In the genomic region with DNA sequence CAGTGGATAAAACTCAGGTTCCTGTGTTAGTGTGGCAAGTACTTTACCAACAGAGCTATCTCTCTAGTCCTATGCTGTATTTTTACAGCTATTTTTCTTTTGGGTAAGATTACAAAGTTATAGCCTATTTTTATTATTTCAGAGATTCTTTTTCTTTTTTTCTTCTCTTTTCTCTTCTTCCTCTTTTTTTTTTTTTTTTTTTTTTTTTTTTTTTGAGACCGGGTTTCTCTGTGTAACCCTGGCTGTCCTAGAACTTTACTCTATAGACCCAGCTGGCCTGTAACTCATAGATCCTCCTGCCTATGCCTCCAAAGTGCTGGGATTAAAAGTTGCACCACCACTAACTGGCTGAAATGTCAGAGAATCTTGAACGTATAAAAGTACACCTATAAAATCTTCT, we compare ENCODE assay signal across 29 mouse cellular contexts.
"Had no signal": no experiment of that assay in that cellular context is flagged by ENCODE, and none has a peak within 500 bp of the region (broad histone marks: within the 10 kb centered on the region; RNA-seq: fewer than 3 reads in every experiment).

No protein-coding gene starts in this region.

- H3K4me1 ChIP-seq: limb, embryonic 10.5 days; limb, embryonic 12.5 days; limb, embryonic 15.5 days; liver, embryonic 15.5 days; lung, embryonic 15.5 days; midbrain, embryonic 10.5 days; midbrain, embryonic 12.5 days had no signal

- H3K4me3 ChIP-seq: limb, embryonic 10.5 days; limb, embryonic 12.5 days; limb, embryonic 13.5 days; limb, embryonic 15.5 days; liver, embryonic 12.5 days; liver, embryonic 13.5 days; liver, embryonic 15.5 days; lung, embryonic 15.5 days; megakaryocyte, embryonic 14.5 days; midbrain, embryonic 10.5 days; midbrain, embryonic 12.5 days; midbrain, embryonic 13.5 days; midbrain, embryonic 15.5 days; myocyte had no signal

- DNase-seq: left cerebral cortex, postnatal 4 days; liver; liver, embryonic 13.5 days; liver, postnatal 0 days; lung, adult 18-20 months; lung, adult 2 months; lung, embryonic 14.5 days; lung, postnatal 10 days; lung, postnatal 14 days; lung, postnatal 36 days; lung, postnatal 4 days; midbrain, embryonic 14.5 days had no signal

- H3K27ac ChIP-seq: limb, embryonic 10.5 days; limb, embryonic 12.5 days; limb, embryonic 13.5 days; limb, embryonic 15.5 days; liver, embryonic 12.5 days; liver, embryonic 13.5 days; liver, embryonic 14.5 days; liver, embryonic 15.5 days; lung, embryonic 15.5 days; macrophage; midbrain, embryonic 10.5 days; midbrain, embryonic 12.5 days; midbrain, embryonic 13.5 days; midbrain, embryonic 15.5 days had no signal

- H3K4me2 ChIP-seq: limb, embryonic 12.5 days; limb, embryonic 13.5 days; limb, embryonic 15.5 days; liver, embryonic 11.5 days; liver, embryonic 12.5 days; liver, embryonic 13.5 days; liver, embryonic 15.5 days; lung, embryonic 14.5 days; lung, embryonic 15.5 days; midbrain, embryonic 11.5 days; midbrain, embryonic 12.5 days; midbrain, embryonic 13.5 days; midbrain, embryonic 15.5 days had no signal

- H3K9me3 ChIP-seq: limb, embryonic 10.5 days; limb, embryonic 12.5 days; limb, embryonic 13.5 days; limb, embryonic 15.5 days; liver, embryonic 12.5 days; liver, embryonic 13.5 days; liver, embryonic 15.5 days; lung, embryonic 15.5 days; megakaryocyte, embryonic 14.5 days; midbrain, embryonic 10.5 days; midbrain, embryonic 12.5 days; midbrain, embryonic 13.5 days; midbrain, embryonic 15.5 days had no signal

- H3K9ac ChIP-seq: limb, embryonic 12.5 days; limb, embryonic 13.5 days; limb, embryonic 15.5 days; liver, embryonic 12.5 days; liver, embryonic 13.5 days; liver, embryonic 14.5 days; liver, embryonic 15.5 days; liver, postnatal 0 days; lung, embryonic 14.5 days; lung, embryonic 15.5 days; midbrain, embryonic 12.5 days; midbrain, embryonic 13.5 days; midbrain, embryonic 15.5 days had no signal

- H3K27me3 ChIP-seq: limb, embryonic 12.5 days; limb, embryonic 13.5 days; limb, embryonic 15.5 days; liver, embryonic 12.5 days; liver, embryonic 13.5 days; liver, embryonic 15.5 days; lung, embryonic 15.5 days; megakaryocyte, embryonic 14.5 days; midbrain, embryonic 12.5 days; midbrain, embryonic 13.5 days; midbrain, embryonic 15.5 days had no signal
